Mouse (Mus musculus) retina, adult 2 months (tissue): Measurements from ENCODE around the gene Bmp2k.
"Not testable (repeated sequence)": the region's sequence is repeated elsewhere in the genome, so short reads cannot be mapped to it uniquely, and the experiment has no call there.

Experiments
- DNase-seq: peaks from one replicate; pipeline ENCODE4 v3.0.0-alpha.2; 2012; ENCODE audit warnings: low read depth, low spot score

Bmp2k gene

GRCm38 (mm10) chr5:97001571-97001970 lies 4.1 kb downstream of the Bmp2k start:
- no peak for DNase-seq

- no peak for DNase-seq
Observed at GRCm38 (mm10) chr5:97002336-97002735, 4.8 kb downstream of the Bmp2k start.

GRCm38 (mm10) chr5:97002937-97003336 lies 5.4 kb downstream of the Bmp2k start:
- no peak for DNase-seq

- DNase-seq: no peak
Observed at GRCm38 (mm10) chr5:97004178-97005030, 6.9 kb downstream of the Bmp2k start.

GRCm38 (mm10) chr5:97005891-97006290 lies 8.4 kb downstream of the Bmp2k start:
- no peak for DNase-seq

- no peak for DNase-seq
Observed at GRCm38 (mm10) chr5:97006929-97007328, 9.4 kb downstream of the Bmp2k start.

GRCm38 (mm10) chr5:97007496-97007895 lies 10.0 kb downstream of the Bmp2k start:
- DNase-seq: no peak

GRCm38 (mm10) chr5:97009140-97009539 lies 11.7 kb downstream of the Bmp2k start:
- DNase-seq: not testable (repeated sequence)

GRCm38 (mm10) chr5:97009601-97010335 lies 12.3 kb downstream of the Bmp2k start:
- no peak for DNase-seq

GRCm38 (mm10) chr5:97015781-97016508 lies 18.5 kb downstream of the Bmp2k start:
- no peak for DNase-seq

- no peak for DNase-seq
Observed at GRCm38 (mm10) chr5:97016842-97017577, 19.5 kb downstream of the Bmp2k start.

GRCm38 (mm10) chr5:97022305-97023278 lies 25.1 kb downstream of the Bmp2k start:
- no peak for DNase-seq

- no peak for DNase-seq
Observed at GRCm38 (mm10) chr5:97024834-97025233, 27.3 kb downstream of the Bmp2k start.

GRCm38 (mm10) chr5:97025650-97026049 lies 28.2 kb downstream of the Bmp2k start:
- no peak for DNase-seq

- DNase-seq: no peak
Observed at GRCm38 (mm10) chr5:97028004-97028403, 30.5 kb downstream of the Bmp2k start.

- not testable (repeated sequence) for DNase-seq
Observed at GRCm38 (mm10) chr5:97028840-97029239, 31.4 kb downstream of the Bmp2k start.

GRCm38 (mm10) chr5:97031771-97032170 lies 34.3 kb downstream of the Bmp2k start:
- no peak for DNase-seq

GRCm38 (mm10) chr5:97045260-97045659 lies 47.8 kb downstream of the Bmp2k start:
- no peak for DNase-seq

- no peak for DNase-seq
Observed at GRCm38 (mm10) chr5:97046680-97047079, 49.2 kb downstream of the Bmp2k start.

GRCm38 (mm10) chr5:97048905-97049304 lies 51.4 kb downstream of the Bmp2k start:
- DNase-seq: no peak
